8 mouse cellular contexts compared by ENCODE assay signal in the genomic region with DNA sequence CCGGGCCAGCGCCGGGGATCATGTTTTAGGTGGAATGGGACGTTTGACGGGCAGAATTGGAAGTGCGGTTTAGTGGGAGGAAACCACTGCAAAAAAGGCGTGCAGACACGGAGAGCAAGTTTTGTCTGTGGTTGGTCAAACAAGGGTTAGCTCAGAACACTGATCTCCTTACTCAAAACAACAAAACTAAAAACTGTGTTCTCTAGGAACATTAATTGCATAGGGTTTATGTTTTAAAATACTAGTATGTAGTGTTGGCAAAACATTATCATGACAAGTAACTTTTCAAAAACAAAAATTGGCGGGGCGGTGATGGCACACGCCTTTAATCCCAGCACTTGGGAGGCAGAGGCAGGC. TPM values are rescaled to one million over a fixed set of nuclear protein-coding genes. Genes with fewer than 3 reads are reported as not detected.
DNase-seq lines count a peak whose midpoint lies in the region; ATAC-seq and TF ChIP-seq lines count a peak whose summit lies in the region.

No protein-coding gene starts in this region.

- TF ChIP-seq CTCF in MEL (IDR thresholded peaks at IDR 0.05 in 2 of 3, conservative IDR thresholded peaks at IDR 0.05 in 1 of 3; ENCODE audit: control insufficient read depth in 1 of 3, insufficient read depth in 1 of 3, low read depth in 2 of 3, low read length in 3 of 3, poor library complexity in 1 of 3, severe bottlenecking in 1 of 3): no peak

- DNase-seq in heart, postnatal 10 days: no peak
- DNase-seq in MEL (ENCODE audit: low read depth, low spot score): no peak
- no peak for DNase-seq in hindbrain, embryonic 11.5 days (ENCODE audit: low spot score)
- DNase-seq in midbrain, embryonic 10.5 days (ENCODE audit: low spot score): no peak
- no peak for DNase-seq in urinary bladder, postnatal 14 days (ENCODE audit: low spot score)
- no peak for DNase-seq in gastrocnemius, postnatal 10 days
- no peak for DNase-seq in cerebellum, adult 11-12 months

- H3K4me2 ChIP-seq in heart, embryonic 15.5 days: peak overlapping the region; percentile 72
- peak overlapping the region; percentile 57 for H3K4me2 ChIP-seq in hindbrain, embryonic 11.5 days (replicated peaks; ENCODE audit: low read depth, low read length)

- H3K79me2 ChIP-seq in MEL (ENCODE audit: control insufficient read depth, insufficient read depth, low read length, poor library complexity): peaks cover 1% of the 10 kb centered on the region; the same call in 1 of the 2 replicates

- no peaks in the 10 kb centered on the region for H3K9me3 ChIP-seq in heart, embryonic 15.5 days (replicated peaks)
- no peaks in the 10 kb centered on the region for H3K9me3 ChIP-seq in MEL (replicated peaks; ENCODE audit: insufficient read depth, low read length)
- H3K9me3 ChIP-seq in hindbrain, embryonic 11.5 days (ENCODE audit: control insufficient read depth, low read length): no peaks in the 10 kb centered on the region
- H3K9me3 ChIP-seq in midbrain, embryonic 10.5 days (replicated peaks): no peaks in the 10 kb centered on the region

- H3K27ac ChIP-seq in heart, embryonic 15.5 days: peak overlapping the region; percentile 94
- peak overlapping the region; percentile 71 for H3K27ac ChIP-seq in MEL (ENCODE audit: control insufficient read depth, low read depth, low read length)
- H3K27ac ChIP-seq in hindbrain, embryonic 11.5 days (ENCODE audit: low read depth, low read length): peak overlapping the region; percentile 81; the same call in 1 of the 2 replicates
- peak overlapping the region; percentile 95 for H3K27ac ChIP-seq in midbrain, embryonic 10.5 days (replicated peaks)

- TF ChIP-seq POLR2A in MEL (IDR thresholded peaks at IDR 0.05; ENCODE audit: control insufficient read depth in 1 of 2, insufficient read depth in 1 of 2, low read depth in 1 of 2, low read length in 2 of 2, poor library complexity in 1 of 2): no peak; a peak in 1 of 4 replicates

- TF ChIP-seq EP300 in MEL (IDR thresholded peaks at IDR 0.05; ENCODE audit: low read depth in 1 of 2, low read length in 2 of 2): no peak

- intact Hi-C loops in heart, postnatal 10 days (cut with DNase I): loop anchor here (2.0 kb wide), 1 partner anchor 50 kb away; no protein-coding TSS in a partner anchor

- no peak for TF ChIP-seq RAD21 in MEL (IDR thresholded peaks at IDR 0.05; ENCODE audit: low read depth, low read length)

- H3K9ac ChIP-seq in heart, embryonic 15.5 days: peak overlapping the region; percentile 75
- peak overlapping the region; percentile 79 for H3K9ac ChIP-seq in MEL (ENCODE audit: control insufficient read depth, low read depth, low read length, poor library complexity, severe bottlenecking)
- H3K9ac ChIP-seq in hindbrain, embryonic 11.5 days (ENCODE audit: low read depth, low read length): peak overlapping the region; percentile 76

- 33% methylated on average over 11 of the region's 11 CpGs for WGBS in heart, embryonic 15.5 days
- WGBS in hindbrain, embryonic 11.5 days: 36% methylated on average over 11 of the region's 11 CpGs
- 38% methylated on average over 11 of the region's 11 CpGs for WGBS in midbrain, embryonic 10.5 days

- H3K4me3 ChIP-seq in heart, embryonic 15.5 days: peak overlapping the region; percentile 84
- H3K4me3 ChIP-seq in MEL (ENCODE audit: control insufficient read depth in 1 of 2, insufficient read depth in 1 of 2, low read depth in 2 of 2, low read length in 2 of 2): peak overlapping the region; percentile 55 to 58
- H3K4me3 ChIP-seq in hindbrain, embryonic 11.5 days (ENCODE audit: low read depth, low read length): peak overlapping the region; percentile 61
- peak overlapping the region; percentile 70 for H3K4me3 ChIP-seq in midbrain, embryonic 10.5 days

- peaks cover 6% of the 10 kb centered on the region for H3K4me1 ChIP-seq in heart, embryonic 15.5 days (replicated peaks)
- H3K4me1 ChIP-seq in MEL (ENCODE audit: control insufficient read depth in 1 of 2, insufficient read depth in 2 of 2, low read length in 2 of 2): peaks cover 0 to 10% of the 10 kb centered on the region in 2 experiments; a peak in 3 of 4 replicates
- no peaks in the 10 kb centered on the region for H3K4me1 ChIP-seq in hindbrain, embryonic 11.5 days (replicated peaks; ENCODE audit: control insufficient read depth, insufficient read depth, low read length)
- H3K4me1 ChIP-seq in midbrain, embryonic 10.5 days: peaks cover 21% of the 10 kb centered on the region

- no peak for ATAC-seq in heart, embryonic 15.5 days (replicated peaks; ENCODE audit: insufficient number of reproducible peaks, insufficient read depth, low FRiP score, low read depth)
- ATAC-seq in hindbrain, embryonic 11.5 days (ENCODE audit: low FRiP score): no peak

- H3K27me3 ChIP-seq in heart, embryonic 15.5 days: no peaks in the 10 kb centered on the region
- H3K27me3 ChIP-seq in MEL (ENCODE audit: control insufficient read depth in 1 of 2, insufficient read depth in 2 of 2, low read length in 2 of 2): no peaks in the 10 kb centered on the region
- no peaks in the 10 kb centered on the region for H3K27me3 ChIP-seq in hindbrain, embryonic 11.5 days (ENCODE audit: control insufficient read depth, insufficient read depth, low read length)
- H3K27me3 ChIP-seq in midbrain, embryonic 10.5 days (ENCODE audit: low read depth, poor library complexity, severe bottlenecking): no peaks in the 10 kb centered on the region

- H3K36me3 ChIP-seq in heart, embryonic 15.5 days: peaks cover 3% of the 10 kb centered on the region; the same call in 1 of the 2 replicates
- H3K36me3 ChIP-seq in MEL (ENCODE audit: control insufficient read depth in 1 of 2, insufficient read depth in 2 of 2, low read length in 2 of 2): peaks cover 4 to 19% of the 10 kb centered on the region in 2 experiments; a peak in 3 of 4 replicates
- H3K36me3 ChIP-seq in hindbrain, embryonic 11.5 days (ENCODE audit: control insufficient read depth, insufficient read depth, low read length): no peaks in the 10 kb centered on the region
- H3K36me3 ChIP-seq in midbrain, embryonic 10.5 days: peaks cover 24% of the 10 kb centered on the region

TF ChIP-seq in MEL, 35 proteins besides CTCF, POLR2A, EP300 and RAD21:
- TF ChIP-seq TAL1 (IDR thresholded peaks at IDR 0.05; ENCODE audit: low read length): no peak
- TF ChIP-seq USF1 (IDR thresholded peaks at IDR 0.05; ENCODE audit: low read depth, low read length): no peak
- TF ChIP-seq ZMIZ1 (IDR thresholded peaks at IDR 0.05; ENCODE audit: low read depth, low read length): no peak
- TF ChIP-seq HCFC1 (IDR thresholded peaks at IDR 0.05; ENCODE audit: low read depth, low read length): no peak
- no peak for TF ChIP-seq E2F4 (IDR thresholded peaks at IDR 0.05; ENCODE audit: borderline replicate concordance, low read depth, low read length)
- TF ChIP-seq ELF1 (IDR thresholded peaks at IDR 0.05; ENCODE audit: low read depth, low read length): no peak
TF ChIP-seq in MEL: peak in this region for 0.

RNA-seq across cellular contexts. Expression of gene Pole4, which starts 52.0 kb away (rescaled TPM):
- 78.0 and 81.7 TPM in 2 replicates for polyA plus RNA-seq in heart, embryonic 15.5 days (2015; fragmentation: Nextera tagmentation; extraction: Ambion mirVana)
- 10 to 100 TPM; 28.2 to 29.8 TPM for total RNA-seq in heart, postnatal 10 days (2021)
- total RNA-seq in MEL (2012; rRNA removed): 65.7 and 67.2 TPM in 2 replicates
- 10 to 100 TPM in 1 of 2 experiments, not detected in 1; 76.7 TPM for polyA plus RNA-seq in MEL (2012; ENCODE audit: insufficient read depth in 1 of 2, insufficient read length in 2 of 2, low read depth in 1 of 2, low replicate concordance in 2 of 2, missing spikeins in 1 of 2)
- 104 and 107 TPM in 2 replicates for polyA plus RNA-seq in hindbrain, embryonic 11.5 days (2014; fragmentation: Nextera tagmentation; extraction: Ambion mirVana)
- 93.1 and 96.4 TPM in 2 replicates for polyA plus RNA-seq in midbrain, embryonic 10.5 days (2016; fragmentation: Nextera tagmentation; extraction: Ambion mirVana)
- 10 to 100 TPM; 26.1 to 28.9 TPM for total RNA-seq in gastrocnemius, postnatal 10 days (2021)
